Mouse (Mus musculus): Measurements from ENCODE around the gene Pycr1.

Pycr1 gene

GRCm38 (mm10) chr11:120627468-120628300 is 15.9 kb downstream of the Pycr1 start:
- DNase-seq (ENCODE audit: low read depth in 2 of 2, low spot score in 2 of 2), result peak; percentile 56 to 60

GRCm38 (mm10) chr11:120626785-120627467 is 16.6 kb downstream of the Pycr1 start:
- DNase-seq (ENCODE audit: low read depth in 2 of 2, low spot score in 2 of 2), result no peak

GRCm38 (mm10) chr11:120625152-120625775 is 18.3 kb downstream of the Pycr1 start, which contains the start of gene Sirt7:
Sirt7 (minus strand) TSS chr11:120625240.
- DNase-seq (ENCODE audit: low read depth in 2 of 2, low spot score in 2 of 2), result no peak

GRCm38 (mm10) chr11:120624680-120625111 is 18.9 kb downstream of the Pycr1 start:
- peak; percentile 73 to 75 for DNase-seq (ENCODE audit: low read depth in 2 of 2, low spot score in 2 of 2)

GRCm38 (mm10) chr11:120623961-120624679 is 19.4 kb downstream of the Pycr1 start:
- peak; percentile 69 to 77 for DNase-seq (ENCODE audit: low read depth in 2 of 2, low spot score in 2 of 2)

- no peak for DNase-seq (ENCODE audit: low read depth in 2 of 2, low spot score in 2 of 2)
Measured at GRCm38 (mm10) chr11:120622805-120623204, 20.8 kb downstream of the Pycr1 start.

GRCm38 (mm10) chr11:120620195-120620594 is 23.4 kb downstream of the Pycr1 start:
- no peak for DNase-seq (ENCODE audit: low read depth in 2 of 2, low spot score in 2 of 2)

- DNase-seq (ENCODE audit: low read depth in 2 of 2, low spot score in 2 of 2), result no peak
Measured at GRCm38 (mm10) chr11:120618619-120619535, 24.7 kb downstream of the Pycr1 start.

- DNase-seq (ENCODE audit: low read depth in 2 of 2, low spot score in 2 of 2), result peak; percentile 83 to 86
Measured at GRCm38 (mm10) chr11:120617519-120618112, 26.0 kb downstream of the Pycr1 start, which contains the start of gene Pcyt2. Pcyt2 (minus strand) TSS chr11:120617936.

- no peak for DNase-seq (ENCODE audit: low read depth in 2 of 2, low spot score in 2 of 2)
Measured at GRCm38 (mm10) chr11:120616617-120617294, 26.8 kb downstream of the Pycr1 start.

GRCm38 (mm10) chr11:120615606-120616203 is 27.9 kb downstream of the Pycr1 start:
- no peak for DNase-seq (ENCODE audit: low read depth in 2 of 2, low spot score in 2 of 2)

GRCm38 (mm10) chr11:120615167-120615566 is 28.4 kb downstream of the Pycr1 start:
- DNase-seq (ENCODE audit: low read depth in 2 of 2, low spot score in 2 of 2), result no peak

GRCm38 (mm10) chr11:120613976-120614375 is 29.6 kb downstream of the Pycr1 start:
- DNase-seq (ENCODE audit: low read depth in 2 of 2, low spot score in 2 of 2), result no peak

- DNase-seq (ENCODE audit: low read depth in 2 of 2, low spot score in 2 of 2), result no peak
Measured at GRCm38 (mm10) chr11:120613481-120613972, 30.0 kb downstream of the Pycr1 start.

GRCm38 (mm10) chr11:120612763-120613162 is 30.8 kb downstream of the Pycr1 start:
- DNase-seq (ENCODE audit: low read depth in 2 of 2, low spot score in 2 of 2), result peak; percentile 75 to 79

GRCm38 (mm10) chr11:120610477-120611046 is 33.0 kb downstream of the Pycr1 start:
- DNase-seq (ENCODE audit: low read depth in 2 of 2, low spot score in 2 of 2), result no peak

- DNase-seq (ENCODE audit: low read depth in 2 of 2, low spot score in 2 of 2), result no peak
Measured at GRCm38 (mm10) chr11:120609250-120609649, 34.3 kb downstream of the Pycr1 start.
